Comparison of ENCODE assay signal across 1 mouse cellular context in genomic region chr6:72362132-72363028, GRCm38 (mm10).
TF ChIP-seq lines count a peak whose summit lies in the region.

No protein-coding gene starts in this region.

TF ChIP-seq in CH12.LX, 34 proteins besides CTCF, POLR2A, EP300 and RAD21:
- TF ChIP-seq JUND (conservative IDR thresholded peaks at IDR 0.05; ENCODE audit: low read depth, low read length), result no peak
- TF ChIP-seq HCFC1 (IDR thresholded peaks at IDR 0.05; ENCODE audit: low read depth, low read length), result peak; percentile 68; the same call in 1 of the 2 replicates
- TF ChIP-seq MXI1 (IDR thresholded peaks at IDR 0.05; ENCODE audit: low read depth, low read length), result peak; percentile 78; the same call in 1 of the 2 replicates
- no peak for TF ChIP-seq ZKSCAN1 (IDR thresholded peaks at IDR 0.05; ENCODE audit: borderline replicate concordance, low read depth, low read length)
- no peak for TF ChIP-seq SMC3 (IDR thresholded peaks at IDR 0.05; ENCODE audit: low read depth, low read length)
- no peak for TF ChIP-seq RCOR1 (conservative IDR thresholded peaks at IDR 0.05; ENCODE audit: low read depth, low read length)
- TF ChIP-seq E2F4 (IDR thresholded peaks at IDR 0.05; ENCODE audit: insufficient replicate concordance, low read depth, low read length), result no peak
- TF ChIP-seq GABPA (IDR thresholded peaks at IDR 0.05; ENCODE audit: insufficient replicate concordance, low read depth, low read length), result no peak
- no peak for TF ChIP-seq UBTF (IDR thresholded peaks at IDR 0.05; ENCODE audit: low read depth, low read length)
- TF ChIP-seq NRF1 (IDR thresholded peaks at IDR 0.05; ENCODE audit: low read depth, low read length), result no peak
- no peak for TF ChIP-seq BHLHE40 (IDR thresholded peaks at IDR 0.05; ENCODE audit: low read depth, low read length)
- TF ChIP-seq NELFE (IDR thresholded peaks at IDR 0.05; ENCODE audit: low read depth, low read length), result peak; percentile 84
- no peak for TF ChIP-seq MAFK (IDR thresholded peaks at IDR 0.05; ENCODE audit: insufficient replicate concordance, low read length)
- no peak for TF ChIP-seq PAX5 (IDR thresholded peaks at IDR 0.05; ENCODE audit: low read length)
- TF ChIP-seq KAT2A (IDR thresholded peaks at IDR 0.05; ENCODE audit: insufficient replicate concordance, low read length), result no peak
- TF ChIP-seq CHD2 (IDR thresholded peaks at IDR 0.05; ENCODE audit: low read length), result peak; percentile 94
- peak; percentile 91 for TF ChIP-seq SIN3A (IDR thresholded peaks at IDR 0.05; ENCODE audit: low read length)
- 0 out of 2 replicates have a peak, but pooled peaks have one; percentile 15 for TF ChIP-seq MEF2A (IDR thresholded peaks at IDR 0.05; ENCODE audit: borderline replicate concordance, low read depth, low read length)
- TF ChIP-seq ZC3H11A (IDR thresholded peaks at IDR 0.05; ENCODE audit: low read depth, low read length), result no peak
- TF ChIP-seq ZNF384 (IDR thresholded peaks at IDR 0.05; ENCODE audit: low read depth, low read length), result no peak
- TF ChIP-seq TBP (conservative IDR thresholded peaks at IDR 0.05; ENCODE audit: low read depth, low read length), result peak; percentile 94
- 0 out of 2 replicates have a peak, but pooled peaks have one; percentile 23 for TF ChIP-seq IRF4 (IDR thresholded peaks at IDR 0.05; ENCODE audit: low read depth, low read length)
- TF ChIP-seq ELF1 (IDR thresholded peaks at IDR 0.05; ENCODE audit: low read depth, low read length), result peak; percentile 99
- peak; percentile 85 for TF ChIP-seq TCF12 (IDR thresholded peaks at IDR 0.05; ENCODE audit: low read depth, low read length)
- TF ChIP-seq CHD1 (IDR thresholded peaks at IDR 0.05; ENCODE audit: low read depth, low read length), result no peak
- no peak for TF ChIP-seq MYC (IDR thresholded peaks at IDR 0.05; ENCODE audit: low read depth, low read length)
- TF ChIP-seq MAX (IDR thresholded peaks at IDR 0.05; ENCODE audit: low read length), result no peak
- no peak for TF ChIP-seq JUN (IDR thresholded peaks at IDR 0.05; ENCODE audit: insufficient read depth, low read depth, low read length)
- TF ChIP-seq USF1 (IDR thresholded peaks at IDR 0.05; ENCODE audit: low read depth, low read length), result peak; percentile 94
- peak; percentile 86 for TF ChIP-seq ZMIZ1 (IDR thresholded peaks at IDR 0.05; ENCODE audit: low read depth, low read length)
- TF ChIP-seq POLR2AphosphoS2 (IDR thresholded peaks at IDR 0.05; ENCODE audit: low read depth, low read length), result peak; percentile 89
- no peak for TF ChIP-seq ETS1 (conservative IDR thresholded peaks at IDR 0.05; ENCODE audit: low read depth, low read length)
- no peak; the same call in 1 of the 2 replicates for TF ChIP-seq MAZ (IDR thresholded peaks at IDR 0.05; ENCODE audit: low read depth, low read length)
- TF ChIP-seq USF2 (conservative IDR thresholded peaks at IDR 0.05; ENCODE audit: low read depth, low read length), result peak; percentile 94
